Mouse (Mus musculus) Patski (cell line): ENCODE measurements around the gene Wfdc13. TPM values are rescaled to one million over a fixed set of nuclear protein-coding genes. Genes with fewer than 3 reads are reported as not detected.

ENCODE experiments used
- ATAC-seq: fragments of 100-300 bp; one replicate; pipeline ENCODE4 v1.8.0; 2021
- CTCF ChIA-PET: fragments of 350-600 bp; sonication (Branson Sonifier 250); formaldehyde crosslinking; loops from one replicate; lab custom pipeline; 2022; ENCODE audit warnings: inconsistent platforms; lab: Charles Lee
- POLR2A ChIA-PET: fragments of 350-600 bp; sonication (Branson Sonifier 250); formaldehyde crosslinking; loops from one replicate; lab custom pipeline; 2022; ENCODE audit warnings: antibody characterized with exemption, inconsistent platforms; lab: Charles Lee
- DNase-seq: peaks from one replicate; pipeline ENCODE4 v3.0.0-alpha.2; 2011; ENCODE audit warnings: low read depth, low spot score
- H3K27me3 ChIP-seq: fragments of 371-371 bp; one replicate; pipeline ENCODE4 v1.5.1; 2021
- CTCF ChIP-seq: fragments of 100-300 bp; IDR thresholded peaks from one replicate; pipeline ENCODE4 v1.5.1; 2021
- in situ Hi-C: fragments of 300-500 bp; cut with MboI; formaldehyde crosslinking; loops from 3 replicates; pipeline ENCODE4 v1.11.1; 2018; ENCODE audit warnings: low pct_unique_long_range_greater_than_20kb, mixed read lengths
- polyA plus RNA-seq: library from polyadenylated mRNA; unstranded; gene quantifications from one replicate; pipeline ENCODE4 v1.2.3, GENCODE M21; 2021

Gene Wfdc13
- not detected for polyA plus RNA-seq

GRCm38 (mm10) chr2:164684807-164685206, at the start of gene Wfdc13:
Gene Wfdc13 (plus strand): TSS chr2:164685107.
- ATAC-seq (no peak), DNase-seq (no peak)
- ChIA-PET POLR2A (no interaction called here), CTCF (interaction anchor here (1.3 kb wide), 1 partner anchor 93 kb away, joined by 4 read pairs; no protein-coding TSS in a partner anchor)
- in situ Hi-C loops = loop anchor here (5.0 kb wide), 1 partner anchor 42 kb away; no protein-coding TSS in a partner anchor
- H3K27me3 ChIP-seq = no peaks in the 10 kb centered on the region
- no peak for TF ChIP-seq CTCF

DNA sequence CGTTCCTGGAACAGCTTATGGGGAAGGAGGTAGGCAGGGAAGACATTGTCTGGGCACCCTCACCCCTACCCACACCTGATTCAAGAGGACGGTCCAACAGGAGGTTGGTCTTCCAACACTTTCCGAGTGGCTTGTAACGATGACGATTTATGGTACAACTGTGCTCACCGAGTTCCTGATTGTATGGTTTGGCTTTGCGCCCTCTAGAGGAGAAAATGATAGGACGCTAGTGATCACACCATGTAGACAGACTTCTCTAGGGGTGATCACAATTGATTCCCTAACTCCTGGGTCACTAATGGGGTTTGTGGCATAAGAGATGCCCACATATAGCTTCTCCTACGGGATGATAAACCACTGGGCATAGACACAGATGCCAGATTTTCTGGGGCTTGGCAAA, 49.6 kb upstream of the Wfdc13 start:
- CTCF ChIA-PET = interaction anchor here (0.9 kb wide), 1 partner anchor 13 kb away, joined by 3 read pairs; no protein-coding TSS in a partner anchor
- ATAC-seq = no peak
- H3K27me3 ChIP-seq = peaks cover 7% of the 10 kb centered on the region
- DNase-seq = no peak
- in situ Hi-C loops = no loop called here
- POLR2A ChIA-PET = no interaction called here
- TF ChIP-seq CTCF = peak; percentile 28

- ATAC-seq = no peak
Observed at GRCm38 (mm10) chr2:164638696-164639095, 46.2 kb upstream of the Wfdc13 start, which contains the start of gene Wfdc16. Gene Wfdc16 (minus strand): TSS chr2:164638796.

DNA sequence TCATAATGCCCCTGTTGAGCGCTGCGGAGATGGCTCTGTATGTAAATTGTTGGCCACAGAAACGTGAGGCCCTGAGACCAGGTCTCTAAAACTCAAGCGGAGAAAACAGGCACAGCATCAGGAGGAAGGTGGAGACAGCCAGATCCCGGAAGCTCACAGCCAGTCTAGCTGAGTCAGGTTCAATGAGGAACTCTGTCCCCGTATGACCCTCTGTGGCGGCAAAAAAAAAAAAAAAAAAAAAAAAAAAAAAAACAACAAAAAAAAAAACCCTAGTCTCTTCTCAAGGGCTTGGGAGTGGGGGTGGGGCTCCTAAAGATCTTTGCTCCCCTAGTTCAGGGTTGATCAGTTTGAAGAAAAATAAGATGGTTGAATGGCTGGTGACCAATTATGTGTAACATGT, 43.8 kb upstream of the Wfdc13 start:
- ChIA-PET CTCF (interaction anchor here (1.3 kb wide), 1 partner anchor 15 kb away, joined by 3 read pairs; the partner anchor contains the start of genes Wfdc10 and Wfdc9), POLR2A (no interaction called here)
- no peak for DNase-seq
- H3K27me3 ChIP-seq = no peaks in the 10 kb centered on the region
- no peak for ATAC-seq
- in situ Hi-C loops = no loop called here
- TF ChIP-seq CTCF = no peak

More at GRCm38 (mm10) chr2:164638696-164639095, 46.2 kb upstream of the Wfdc13 start, which contains the start of gene Wfdc16:
- POLR2A ChIA-PET = no interaction called here
- CTCF ChIA-PET = no interaction called here
- H3K27me3 ChIP-seq = no peaks in the 10 kb centered on the region
- no peak for TF ChIP-seq CTCF
- in situ Hi-C loops = no loop called here
- DNase-seq = no peak

DNA sequence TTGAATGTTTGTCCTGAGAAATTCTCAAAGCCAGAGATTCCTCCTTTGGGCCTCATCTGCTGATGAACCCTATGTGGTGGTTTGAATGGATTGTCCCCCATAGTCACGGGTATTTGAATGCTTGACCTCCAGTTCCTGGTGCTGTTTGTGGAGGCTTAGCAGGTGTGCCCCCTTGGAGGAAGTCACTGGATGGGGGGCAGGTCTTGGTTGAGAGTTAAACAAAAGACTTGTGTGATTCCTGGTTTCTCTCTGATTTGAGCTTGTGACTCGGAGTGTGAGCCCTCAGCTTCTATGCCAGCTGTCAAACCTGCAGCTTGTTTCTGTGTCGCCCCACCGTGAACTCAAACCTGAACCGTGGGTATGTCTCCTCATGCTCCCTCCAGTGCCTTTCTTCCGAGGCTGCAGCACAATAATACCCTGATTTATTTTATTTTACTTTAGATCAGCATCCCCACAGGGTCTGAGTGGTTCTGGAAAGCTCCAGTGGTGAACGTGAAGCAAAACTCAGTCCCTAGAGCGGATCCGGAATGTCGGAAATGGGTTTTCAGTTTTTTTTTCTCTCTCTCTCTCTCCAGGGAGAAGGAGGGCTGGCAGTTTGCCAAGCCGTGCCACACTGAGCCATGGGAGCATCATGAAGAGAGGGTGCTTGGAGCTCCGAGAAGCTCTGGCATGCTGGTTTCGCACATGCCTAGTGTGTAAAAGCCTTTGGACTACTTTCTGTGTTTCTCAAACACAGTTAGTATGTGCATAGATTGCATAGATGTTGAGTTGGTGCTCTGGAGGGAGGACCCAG, 42.8 kb upstream of the Wfdc13 start:
- ATAC-seq (no peak), DNase-seq (no peak)
- ChIA-PET POLR2A (no interaction called here), CTCF (no interaction called here)
- no peaks in the 10 kb centered on the region for H3K27me3 ChIP-seq
- no peak for TF ChIP-seq CTCF
- in situ Hi-C loops = no loop called here

- ATAC-seq = no peak
- peaks cover 10% of the 10 kb centered on the region for H3K27me3 ChIP-seq
- in situ Hi-C loops = no loop called here
- ChIA-PET POLR2A (no interaction called here), CTCF (interaction anchor here (0.6 to 1.2 kb wide), 3 partner anchors 9 to 15 kb away, joined by 3 to 4 read pairs (median 3); no protein-coding TSS in a partner anchor)
- no peak for DNase-seq
- peak; percentile 73 for TF ChIP-seq CTCF
Observed at GRCm38 (mm10) chr2:164655858-164656257, 29.0 kb upstream of the Wfdc13 start, which contains the start of gene Wfdc10. Gene Wfdc10 (plus strand): TSS chr2:164656046.

GRCm38 (mm10) chr2:164656483-164656882, 28.4 kb upstream of the Wfdc13 start, which contains the start of gene Wfdc9:
Gene Wfdc9 (minus strand): TSS chr2:164656583.
- ATAC-seq (no peak), DNase-seq (no peak)
- TF ChIP-seq CTCF = no peak
- H3K27me3 ChIP-seq = peaks cover 10% of the 10 kb centered on the region
- ChIA-PET CTCF (interaction anchor here (0.6 to 1.2 kb wide), 3 partner anchors 10 to 16 kb away, joined by 3 to 4 read pairs (median 3); no protein-coding TSS in a partner anchor), POLR2A (no interaction called here)
- in situ Hi-C loops = no loop called here

DNA sequence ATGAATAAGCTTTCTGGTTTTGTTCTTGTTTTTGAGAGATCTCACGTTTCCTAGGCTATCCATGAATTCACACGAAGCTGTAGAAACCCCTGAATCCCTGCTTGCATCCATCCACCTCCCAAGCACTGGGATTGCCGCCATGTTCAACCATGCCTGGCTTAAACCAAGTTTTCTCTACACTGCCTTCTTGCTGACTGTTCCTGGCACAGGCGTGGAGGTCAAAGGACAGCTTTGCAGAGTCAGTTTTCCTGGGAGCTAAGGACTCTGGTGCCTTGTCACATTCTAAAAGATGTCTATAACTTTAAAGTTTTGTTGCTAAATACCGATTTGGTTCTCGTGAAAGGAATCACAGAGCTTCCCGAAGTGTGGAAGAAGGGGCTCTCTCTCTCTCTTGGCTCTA, 20.1 kb upstream of the Wfdc13 start:
- no peak for DNase-seq
- CTCF ChIA-PET = interaction anchor here (1.3 kb wide), 1 partner anchor 18 kb away, joined by 3 read pairs; no protein-coding TSS in a partner anchor
- no peak for ATAC-seq
- POLR2A ChIA-PET = no interaction called here
- peaks cover 4% of the 10 kb centered on the region for H3K27me3 ChIP-seq
- in situ Hi-C loops = no loop called here
- TF ChIP-seq CTCF = no peak

DNA sequence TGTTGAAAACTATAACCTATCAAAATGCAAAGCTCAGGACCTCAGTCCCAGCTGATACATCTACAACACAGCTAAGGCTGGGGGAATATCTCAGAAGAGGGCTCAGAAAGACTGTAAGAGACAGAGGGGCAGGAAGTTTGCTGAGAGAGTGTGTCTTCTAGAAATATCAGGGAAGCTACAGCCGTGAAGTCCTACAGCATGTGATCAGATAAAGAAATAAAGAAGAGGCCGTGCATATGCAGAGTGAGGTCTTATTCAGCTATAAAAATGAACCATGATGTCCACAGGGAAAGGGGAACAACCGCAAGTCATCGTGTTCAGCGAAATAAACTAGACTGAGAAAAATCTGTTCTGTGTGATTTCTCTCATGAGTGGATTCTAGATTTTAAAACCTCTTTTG, 14.6 kb upstream of the Wfdc13 start:
- POLR2A ChIA-PET = no interaction called here
- H3K27me3 ChIP-seq = peaks cover 4% of the 10 kb centered on the region
- CTCF ChIA-PET = no interaction called here
- no peak for DNase-seq
- TF ChIP-seq CTCF = no peak
- ATAC-seq = no peak
- in situ Hi-C loops = no loop called here

DNA sequence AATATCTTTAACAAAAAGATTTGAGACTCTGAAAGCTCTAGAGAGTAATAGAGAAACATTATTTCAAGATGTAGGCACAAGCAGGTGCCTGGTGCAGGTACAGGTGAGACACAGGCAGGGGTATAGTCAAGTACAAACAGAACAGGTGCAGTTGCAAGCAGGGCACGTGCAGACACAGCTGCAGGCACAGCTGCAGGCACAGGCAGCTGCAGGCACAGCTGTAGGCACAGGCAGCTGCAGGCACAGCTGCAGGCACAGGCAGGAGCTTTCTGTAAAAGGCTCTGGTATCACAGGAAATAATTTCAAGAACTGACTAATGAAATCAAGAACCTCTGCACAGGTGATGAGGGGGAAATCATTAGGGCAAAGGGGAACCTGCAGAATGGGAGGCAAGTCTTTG, 14.0 kb upstream of the Wfdc13 start:
- DNase-seq = no peak
- ChIA-PET CTCF (no interaction called here), POLR2A (no interaction called here)
- H3K27me3 ChIP-seq = peaks cover 4% of the 10 kb centered on the region
- in situ Hi-C loops = no loop called here
- TF ChIP-seq CTCF = no peak
- ATAC-seq = no peak

DNA sequence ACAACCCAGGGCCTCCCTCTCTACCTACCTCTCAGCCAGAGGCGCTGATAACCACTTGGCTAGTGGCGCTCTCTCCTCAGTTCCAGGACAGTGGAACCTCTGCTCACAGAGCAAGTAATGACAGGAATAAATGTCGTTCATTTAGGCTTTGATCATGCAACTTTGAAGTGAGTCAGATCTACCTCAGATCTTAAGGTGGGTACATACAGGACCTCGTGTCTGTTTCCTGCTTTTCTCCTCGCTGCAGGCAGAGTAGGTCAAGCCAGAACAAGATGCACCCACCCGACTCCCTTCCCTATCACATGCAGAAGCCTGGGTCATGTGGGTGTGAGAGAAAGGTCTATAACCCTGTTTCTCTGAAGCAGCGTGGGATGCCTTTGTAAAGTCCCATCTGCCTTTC, 10.9 kb upstream of the Wfdc13 start, which contains the start of gene Wfdc11:
TSS of gene Wfdc11 (minus strand) at position 101 of the 400 bp plus-strand sequence.
- ChIA-PET CTCF (no interaction called here), POLR2A (no interaction called here)
- no peak for TF ChIP-seq CTCF
- H3K27me3 ChIP-seq = no peaks in the 10 kb centered on the region
- ATAC-seq (no peak), DNase-seq (no peak)
- in situ Hi-C loops = no loop called here
